Mouse (Mus musculus) midbrain, embryonic 12.5 days (tissue): ENCODE data around the gene Psmd9. TPM values are rescaled to one million over a fixed set of nuclear protein-coding genes. Genes with fewer than 3 reads are reported as not detected.

Experiments
- ATAC-seq: fragments of 200-750 bp; cut with Nextera tagmentation; 2 replicates; pipeline ENCODE4 v1.8.0; 2017; ENCODE audit warnings: low read depth, moderate TSS enrichment, moderate library complexity; ENCODE audit not compliant: low FRiP score
- H3K27ac ChIP-seq: fragments of 300-500 bp; sonication (generic); replicated peaks from 2 replicates; pipeline ENCODE4 v1.5.1; 2016; ENCODE audit warnings: mild to moderate bottlenecking
- H3K27me3 ChIP-seq: fragments of 300-500 bp; sonication (generic); 2 replicates; pipeline ENCODE4 v1.6.1; 2016; ENCODE audit warnings: mild to moderate bottlenecking
- H3K36me3 ChIP-seq: fragments of 300-500 bp; sonication (generic); 2 replicates; pipeline ENCODE4 v1.6.1; 2016
- H3K4me1 ChIP-seq: fragments of 300-500 bp; sonication (generic); 2 replicates; pipeline ENCODE4 v1.6.1; 2016
- H3K4me2 ChIP-seq: fragments of 300-500 bp; sonication (generic); replicated peaks from 2 replicates; pipeline ENCODE4 v1.6.1; 2016; ENCODE audit warnings: mild to moderate bottlenecking, moderate library complexity
- H3K4me3 ChIP-seq: fragments of 300-500 bp; sonication (generic); 2 replicates; pipeline ENCODE4 v1.5.1; 2016; ENCODE audit warnings: mild to moderate bottlenecking
- H3K9ac ChIP-seq: fragments of 300-500 bp; sonication (generic); replicated peaks from 2 replicates; pipeline ENCODE4 v1.6.1; 2016; ENCODE audit warnings: mild to moderate bottlenecking, moderate library complexity
- H3K9me3 ChIP-seq: fragments of 300-500 bp; sonication (generic); 2 replicates; pipeline ENCODE4 v1.6.1; 2016; ENCODE audit warnings: mild to moderate bottlenecking
- WGBS: fragments of 180-500 bp; shearing (Covaris S2); methylation state at CpG from one replicate; pipeline ENCODE4 v1.1.7; 2016; 5-methylcytosine and 5-hydroxymethylcytosine counted together
- polyA plus RNA-seq: library from polyadenylated mRNA; unstranded; fragments of >200 nt; fragmentation: Nextera tagmentation; extraction: Ambion mirVana; gene quantifications from 2 replicates; pipeline ENCODE4 v1.2.1, GENCODE M21; 2016

The Psmd9 gene
- polyA plus RNA-seq, 1 experiment from 2014 or later = 75.4 TPM

DNA sequence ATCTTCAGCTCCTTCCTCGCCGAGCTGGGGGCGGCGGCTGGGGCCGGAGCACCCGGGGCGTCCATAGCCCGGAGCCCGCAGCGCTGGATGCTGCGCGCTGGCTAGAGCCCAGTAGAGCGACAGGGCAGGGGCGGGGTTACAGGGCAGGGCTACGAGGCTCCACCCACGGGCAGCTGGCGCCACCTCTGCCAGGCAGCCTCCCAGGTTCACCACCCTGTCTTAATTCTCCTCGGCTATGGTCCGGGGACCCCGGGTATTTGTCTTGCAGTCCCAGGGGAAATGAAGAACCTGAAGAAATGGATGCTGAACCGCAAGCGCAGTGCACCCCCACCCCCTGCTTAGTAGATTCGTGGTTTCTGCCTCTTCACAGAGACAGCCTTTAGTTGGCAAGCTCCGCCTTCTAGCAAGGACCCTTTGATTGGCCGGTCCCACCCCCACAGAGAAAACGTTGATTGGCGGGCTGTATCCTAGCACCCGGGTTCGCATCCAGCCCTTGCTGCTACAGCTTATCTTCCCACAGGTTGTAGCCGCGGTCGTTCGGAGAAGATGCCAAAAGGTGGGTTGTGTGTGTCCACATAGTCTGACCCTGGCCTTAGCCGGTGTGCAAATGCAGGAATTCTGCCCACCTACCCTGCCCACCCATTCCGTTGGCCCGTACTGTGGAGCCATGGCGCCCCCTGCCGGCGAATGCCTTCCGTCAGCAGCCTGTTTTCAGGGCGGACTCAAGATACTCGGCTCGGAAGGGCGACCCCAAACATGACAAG lies 36.7 kb upstream of the Psmd9 start, which contains the start of gene Rhof:
Gene Rhof, minus strand, starts transcription at position 385 of the 764 bp plus-strand sequence.
- Histone ChIP-seq H3K36me3 (peaks cover 54% of the 10 kb centered on the region), H3K9me3 (no peaks in the 10 kb centered on the region), H3K27ac (peak within 1 kb of the TSS; percentile 80), H3K9ac (peak within 1 kb of the TSS; percentile 35), H3K4me1 (peaks cover 62% of the 10 kb centered on the region), H3K27me3 (peaks cover 7% of the 10 kb centered on the region; the same call in 1 of the 2 replicates), H3K4me3 (peak within 1 kb of the TSS; percentile 25), H3K4me2 (peak within 1 kb of the TSS; percentile 100)
- ATAC-seq = peak; percentile 59
- 4% methylated on average over 43 of the region's 44 CpGs for WGBS

DNA sequence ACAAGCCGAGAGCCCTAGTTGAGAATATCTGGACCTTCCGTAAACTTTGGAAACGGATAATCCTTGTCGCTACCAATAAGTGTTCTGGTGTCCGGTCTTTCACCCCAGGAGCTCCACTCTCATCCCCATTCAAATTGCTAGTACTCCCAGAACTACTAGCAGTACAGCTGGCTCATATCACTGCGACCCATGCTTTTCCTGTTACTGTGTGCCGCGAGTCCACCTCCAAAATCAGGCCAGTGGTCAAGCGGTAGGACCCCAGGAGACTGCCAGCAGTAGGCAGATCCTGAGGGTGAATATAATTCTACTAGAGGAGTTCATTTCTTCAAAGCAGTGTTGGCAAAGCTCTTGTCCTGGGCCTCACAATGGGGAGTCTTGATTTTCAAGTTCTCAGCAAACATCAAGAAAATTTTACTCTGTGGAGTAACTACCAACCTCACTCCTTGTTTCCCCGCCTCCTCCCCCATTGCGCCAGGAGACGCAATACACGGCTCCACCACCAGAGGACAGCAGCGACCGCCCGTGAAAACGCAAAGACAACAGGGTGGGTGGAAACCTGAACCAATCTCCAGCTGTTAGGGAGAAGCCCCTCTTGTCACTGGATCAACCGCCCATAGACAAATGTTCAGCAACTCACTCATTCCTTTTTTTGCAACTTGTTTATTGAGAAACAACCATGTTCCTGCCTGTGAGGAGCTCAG lies 36.0 kb upstream of the Psmd9 start:
- Histone ChIP-seq H3K4me1 (peaks cover 68% of the 10 kb centered on the region), H3K27me3 (peaks cover 7% of the 10 kb centered on the region; the same call in 1 of the 2 replicates), H3K36me3 (peaks cover 48% of the 10 kb centered on the region), H3K4me3 (peak overlapping the region; percentile 14), H3K27ac (peak overlapping the region; percentile 80), H3K9me3 (no peaks in the 10 kb centered on the region), H3K9ac (0 out of 2 replicates have a peak overlapping the region, but pooled peaks have one; percentile 1), H3K4me2 (peak overlapping the region; percentile 100)
- no peak for ATAC-seq
- WGBS = 16% methylated on average over 18 of the region's 18 CpGs

DNA sequence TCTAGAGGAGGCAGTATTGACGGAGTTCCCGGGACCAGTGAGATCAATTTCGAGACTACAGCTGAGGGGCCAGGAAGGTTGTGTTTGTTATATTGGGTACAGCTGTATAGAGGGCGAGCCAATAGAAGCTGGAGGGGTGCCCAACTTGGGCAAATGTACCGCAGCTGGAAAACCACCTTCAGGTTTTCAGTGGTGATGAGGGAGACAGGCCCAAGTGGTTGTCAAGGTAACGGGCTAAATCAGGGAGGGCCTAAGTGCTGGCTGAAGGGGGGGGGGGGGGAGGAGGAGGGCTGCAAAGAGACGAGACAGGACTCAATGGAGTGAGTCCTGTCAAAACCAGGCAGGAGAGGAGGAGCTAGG lies 35.4 kb upstream of the Psmd9 start:
- Histone ChIP-seq H3K4me2 (peak overlapping the region; percentile 100), H3K36me3 (peaks cover 43% of the 10 kb centered on the region)

DNA sequence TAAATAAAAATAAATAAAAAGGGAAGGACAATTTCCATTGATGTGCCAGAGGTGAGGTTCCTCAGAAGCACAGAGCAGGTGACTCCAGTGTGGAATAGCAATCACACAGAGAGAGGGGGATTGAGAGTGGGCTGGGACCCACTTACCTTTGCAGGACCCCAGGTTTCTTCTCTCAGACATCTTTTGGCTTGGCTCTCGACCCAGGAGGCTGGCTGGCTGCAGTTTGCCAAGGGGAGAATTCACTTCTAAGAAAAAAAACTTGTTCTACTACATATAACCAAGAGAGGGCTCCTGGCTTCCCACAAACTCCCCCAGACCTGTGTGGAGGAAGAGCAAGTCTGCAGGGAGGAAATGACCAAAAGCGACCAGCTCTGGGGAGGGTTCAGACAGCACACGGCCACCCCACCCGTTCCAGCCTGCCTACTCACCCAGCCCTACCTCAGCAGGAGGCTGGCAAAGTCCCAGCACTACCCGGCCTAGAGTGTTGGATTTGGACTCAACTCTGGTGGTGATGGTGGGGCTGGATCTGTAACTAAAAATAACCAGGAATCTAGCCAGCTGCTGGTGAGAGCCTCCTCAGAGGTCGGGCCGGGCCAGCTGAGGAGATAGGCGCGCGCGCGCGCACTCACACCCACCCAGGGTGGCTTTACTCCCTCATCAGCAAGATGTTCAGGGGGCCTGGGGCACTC lies 34.9 kb upstream of the Psmd9 start:
- peak overlapping the region; percentile 80 for H3K27ac ChIP-seq
- no peaks in the 10 kb centered on the region for H3K9me3 ChIP-seq
- no peak for ATAC-seq
- peaks cover 7% of the 10 kb centered on the region; the same call in 1 of the 2 replicates for H3K27me3 ChIP-seq
- H3K9ac ChIP-seq = peak overlapping the region; percentile 100
- H3K36me3 ChIP-seq = peaks cover 38% of the 10 kb centered on the region
- peak overlapping the region; percentile 100 for H3K4me2 ChIP-seq
- H3K4me1 ChIP-seq = peaks cover 68% of the 10 kb centered on the region
- peak overlapping the region; percentile 98 for H3K4me3 ChIP-seq
- 32% methylated on average over 13 of the region's 13 CpGs for WGBS

More for the DNA sequence above, 35.4 kb upstream of the Psmd9 start:
- Histone ChIP-seq H3K27ac (peak overlapping the region; percentile 80), H3K27me3 (peaks cover 7% of the 10 kb centered on the region; the same call in 1 of the 2 replicates), H3K4me3 (peak overlapping the region; percentile 14), H3K9me3 (no peaks in the 10 kb centered on the region), H3K9ac (0 out of 2 replicates have a peak overlapping the region, but pooled peaks have one; percentile 1), H3K4me1 (peaks cover 68% of the 10 kb centered on the region)
- no peak for ATAC-seq
- WGBS = 24% methylated on average over 6 of the region's 7 CpGs

DNA sequence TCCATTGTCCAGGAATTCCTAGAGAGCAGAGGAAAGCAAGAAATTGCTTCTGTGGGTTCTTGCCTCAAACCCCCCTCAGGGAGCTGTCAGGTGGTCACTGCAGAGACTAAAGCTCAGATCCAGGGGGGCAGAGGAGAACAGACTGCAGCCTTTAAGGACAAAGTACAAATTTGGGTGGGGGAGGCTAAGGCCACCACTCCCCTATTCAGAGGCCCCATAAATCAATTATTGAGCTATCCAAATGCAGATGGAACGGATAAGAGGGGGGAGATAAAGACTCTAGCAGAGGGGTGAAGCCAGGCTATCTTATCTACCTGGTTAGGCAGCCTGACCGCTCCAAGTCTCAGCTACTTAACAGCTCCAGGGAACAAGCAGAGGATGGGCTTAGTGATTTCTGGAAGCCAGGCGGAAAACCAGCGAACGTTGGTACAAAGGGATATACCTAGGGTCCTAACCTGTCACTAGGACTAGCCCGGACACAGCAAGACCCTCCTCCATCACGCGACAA lies 34.3 kb upstream of the Psmd9 start:
- ATAC-seq = no peak
- H3K4me3 ChIP-seq = peak overlapping the region; percentile 98
- H3K9ac ChIP-seq = peak overlapping the region; percentile 100
- 19% methylated on average over 8 of the region's 8 CpGs for WGBS
- no peaks in the 10 kb centered on the region for H3K9me3 ChIP-seq
- H3K27ac ChIP-seq = peak overlapping the region; percentile 80
- H3K4me2 ChIP-seq = peak overlapping the region; percentile 100
- H3K27me3 ChIP-seq = peaks cover 7% of the 10 kb centered on the region; the same call in 1 of the 2 replicates
- H3K36me3 ChIP-seq = peaks cover 32% of the 10 kb centered on the region
- H3K4me1 ChIP-seq = peaks cover 68% of the 10 kb centered on the region

DNA sequence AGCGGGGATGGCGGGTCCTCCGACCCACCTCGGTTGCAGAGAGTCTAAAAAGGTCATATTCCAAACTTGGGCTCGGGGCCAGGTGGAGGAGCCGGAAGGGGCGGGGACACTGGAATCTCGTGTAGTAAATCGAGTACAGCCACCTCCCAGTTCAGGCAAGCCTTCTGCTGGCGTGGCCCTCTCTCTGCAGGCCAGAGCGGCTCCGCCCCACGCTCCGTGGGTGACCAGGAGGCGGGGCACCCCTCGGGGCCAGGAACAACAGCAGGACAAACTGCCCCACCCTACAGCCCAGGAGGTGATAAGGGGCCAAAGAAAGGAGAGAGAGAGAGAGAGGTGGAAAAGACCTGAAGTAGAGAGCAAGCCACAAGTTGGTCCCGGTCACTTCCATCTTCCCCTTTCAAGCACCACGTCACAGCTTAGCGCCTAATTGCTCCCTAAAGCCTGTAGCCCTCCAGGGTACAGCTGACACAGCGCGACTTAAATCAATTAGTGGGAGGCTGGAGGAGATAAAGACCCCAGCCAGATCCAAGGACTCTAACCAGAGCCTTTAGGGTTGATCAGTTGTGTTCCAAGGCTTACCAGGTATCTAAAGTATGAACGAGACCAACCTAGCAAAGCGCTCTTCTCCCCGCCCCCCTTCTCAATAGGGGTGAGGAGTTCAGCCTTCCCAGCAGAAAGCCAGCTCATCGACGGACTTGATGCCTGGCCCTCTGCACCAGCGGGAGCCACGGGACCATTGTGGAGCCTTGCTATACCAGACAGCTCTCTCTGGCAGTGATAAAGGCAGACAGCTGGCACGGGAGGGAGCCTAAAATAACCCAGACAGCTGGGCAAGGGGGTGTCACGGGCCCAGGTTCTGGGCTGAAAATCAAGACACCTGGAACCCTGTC lies 33.5 kb upstream of the Psmd9 start:
- H3K4me2 ChIP-seq = peak overlapping the region; percentile 100
- WGBS = 3% methylated on average over 30 of the region's 30 CpGs
- no peaks in the 10 kb centered on the region for H3K9me3 ChIP-seq
- H3K4me1 ChIP-seq = peaks cover 68% of the 10 kb centered on the region
- H3K27me3 ChIP-seq = peaks cover 7% of the 10 kb centered on the region; the same call in 1 of the 2 replicates
- H3K9ac ChIP-seq = peak overlapping the region; percentile 100
- peaks cover 26% of the 10 kb centered on the region for H3K36me3 ChIP-seq
- no peak for ATAC-seq
- peak overlapping the region; percentile 100 for H3K27ac ChIP-seq
- H3K4me3 ChIP-seq = peak overlapping the region; percentile 98

DNA sequence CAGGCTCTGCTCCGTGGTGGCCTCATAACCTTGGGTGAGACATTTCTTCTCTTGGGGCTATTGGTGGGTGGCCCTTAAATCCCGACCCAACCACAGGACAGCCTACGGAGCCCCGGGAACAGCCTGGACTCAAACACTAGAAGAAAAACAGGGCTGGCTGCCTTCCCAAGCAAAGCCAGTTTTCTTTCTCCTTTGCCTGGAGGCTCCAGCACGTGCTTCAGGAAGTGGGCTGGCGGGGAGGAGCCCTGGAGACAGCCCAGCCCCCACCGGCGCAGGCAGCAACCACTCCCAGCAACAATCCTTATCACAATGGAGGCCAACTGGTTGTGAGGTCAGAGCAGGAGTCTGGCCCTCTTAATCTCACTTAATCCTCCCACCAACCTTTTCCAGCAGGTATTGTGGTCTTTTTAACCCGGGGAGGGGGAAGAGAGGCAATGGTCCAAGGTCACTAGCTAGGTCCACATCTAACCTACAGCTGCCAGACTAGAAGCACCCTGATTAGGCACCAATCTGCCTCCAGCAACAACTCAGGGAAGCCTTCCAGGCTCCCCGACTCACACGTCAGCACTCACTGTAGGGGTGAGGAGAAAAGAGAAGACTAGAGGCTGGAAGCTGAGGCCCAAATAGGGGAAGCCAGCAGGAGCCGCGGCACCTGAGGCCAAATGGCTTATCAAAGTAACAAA lies 32.7 kb upstream of the Psmd9 start:
- H3K9me3 ChIP-seq = no peaks in the 10 kb centered on the region
- peak overlapping the region; percentile 98 for H3K4me3 ChIP-seq
- ATAC-seq = peak; percentile 14; the same call in 1 of the 2 replicates
- H3K27me3 ChIP-seq = peaks cover 6% of the 10 kb centered on the region; the same call in 1 of the 2 replicates
- peaks cover 66% of the 10 kb centered on the region for H3K4me1 ChIP-seq
- peak overlapping the region; percentile 100 for H3K4me2 ChIP-seq
- peak overlapping the region; percentile 100 for H3K27ac ChIP-seq
- peak overlapping the region; percentile 100 for H3K9ac ChIP-seq
- WGBS = 1% methylated on average over 13 of the region's 13 CpGs
- peaks cover 24% of the 10 kb centered on the region for H3K36me3 ChIP-seq

DNA sequence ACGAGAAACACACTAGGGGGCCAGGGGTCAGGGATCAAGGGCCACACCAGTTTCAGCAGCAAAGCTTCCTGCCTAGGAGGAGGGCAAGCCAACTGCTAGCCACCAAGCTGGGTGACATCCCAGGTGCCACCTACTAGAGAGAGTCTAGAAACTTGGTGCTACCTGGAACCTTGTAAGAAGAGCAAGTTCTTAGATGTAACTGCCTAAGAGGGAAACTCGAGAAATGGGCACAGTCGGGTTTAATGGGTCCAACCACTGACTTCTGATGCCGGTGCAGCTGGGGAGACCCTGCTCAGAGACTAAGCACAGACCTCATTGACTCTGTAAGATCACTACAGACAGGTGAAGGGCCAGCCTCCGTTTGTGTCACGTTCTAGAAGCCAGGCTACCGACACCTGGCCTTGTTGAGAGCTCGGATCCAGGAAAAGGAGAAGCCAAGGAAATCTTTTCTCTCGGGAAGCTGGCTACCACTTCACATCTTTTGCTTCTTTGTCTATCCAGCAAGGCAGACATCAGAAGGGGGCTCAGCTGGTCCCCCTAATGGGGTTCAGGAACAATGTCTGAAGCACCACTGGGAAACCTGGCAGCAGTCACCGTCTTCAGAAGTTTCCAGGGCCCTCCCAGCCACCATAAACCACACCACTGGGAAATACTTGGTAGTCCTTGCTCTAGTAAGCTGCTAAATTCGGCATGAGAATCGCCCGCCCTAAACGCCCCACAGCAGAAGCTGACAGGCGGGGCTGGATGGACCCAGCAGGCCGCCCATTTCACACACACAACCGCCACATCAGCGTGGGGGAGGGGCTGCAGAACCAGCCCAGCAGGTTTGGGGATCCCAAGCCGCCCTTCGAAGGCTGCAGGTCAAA lies 31.9 kb upstream of the Psmd9 start:
- ATAC-seq = no peak
- WGBS = 2% methylated on average over 20 of the region's 20 CpGs
- H3K9me3 ChIP-seq = no peaks in the 10 kb centered on the region
- no peaks in the 10 kb centered on the region for H3K27me3 ChIP-seq
- peaks cover 58% of the 10 kb centered on the region for H3K4me1 ChIP-seq
- peak overlapping the region; percentile 100 for H3K4me2 ChIP-seq
- peak overlapping the region; percentile 100 for H3K9ac ChIP-seq
- peak overlapping the region; percentile 98 for H3K4me3 ChIP-seq
- peaks cover 21% of the 10 kb centered on the region for H3K36me3 ChIP-seq
- H3K27ac ChIP-seq = peak overlapping the region; percentile 100

DNA sequence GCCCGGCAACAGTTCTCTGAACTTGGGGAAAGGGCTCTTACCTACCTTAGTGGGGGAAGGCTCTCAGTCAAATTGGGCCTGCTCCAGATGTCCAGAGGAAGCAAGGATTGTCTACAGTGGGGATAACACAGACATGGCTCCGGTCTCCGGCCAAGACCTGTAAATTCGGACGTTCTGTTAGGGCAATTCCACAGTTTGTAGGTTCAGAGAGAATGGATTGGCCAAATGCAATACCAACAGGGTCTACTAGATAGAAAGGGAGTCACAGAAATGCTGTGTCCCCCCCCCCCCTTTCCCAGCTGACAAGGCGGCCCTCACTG lies 31.3 kb upstream of the Psmd9 start:
- no peak for ATAC-seq
- Histone ChIP-seq H3K27ac (peak overlapping the region; percentile 100), H3K36me3 (peaks cover 19% of the 10 kb centered on the region), H3K4me3 (peak overlapping the region; percentile 98), H3K9ac (peak overlapping the region; percentile 100), H3K9me3 (no peaks in the 10 kb centered on the region), H3K27me3 (no peaks in the 10 kb centered on the region), H3K4me1 (peaks cover 52% of the 10 kb centered on the region), H3K4me2 (peak overlapping the region; percentile 100)
- WGBS = under 1% methylated on average over 6 of the region's 6 CpGs
